Mouse (Mus musculus) kidney, adult 18-20 months (tissue): Measurements from ENCODE around the gene Arhgap35.
A peak's percentile ranks its signal among the peaks of the same experiment; 100 is the strongest.

Experiments
- DNase-seq: peaks from one replicate; pipeline ENCODE4 v3.0.0; 2021

Gene Arhgap35

GRCm38 (mm10) chr7:16463214-16463613 is 151.6 kb downstream of the Arhgap35 start:
- DNase-seq, result peak; percentile 85

DNA sequence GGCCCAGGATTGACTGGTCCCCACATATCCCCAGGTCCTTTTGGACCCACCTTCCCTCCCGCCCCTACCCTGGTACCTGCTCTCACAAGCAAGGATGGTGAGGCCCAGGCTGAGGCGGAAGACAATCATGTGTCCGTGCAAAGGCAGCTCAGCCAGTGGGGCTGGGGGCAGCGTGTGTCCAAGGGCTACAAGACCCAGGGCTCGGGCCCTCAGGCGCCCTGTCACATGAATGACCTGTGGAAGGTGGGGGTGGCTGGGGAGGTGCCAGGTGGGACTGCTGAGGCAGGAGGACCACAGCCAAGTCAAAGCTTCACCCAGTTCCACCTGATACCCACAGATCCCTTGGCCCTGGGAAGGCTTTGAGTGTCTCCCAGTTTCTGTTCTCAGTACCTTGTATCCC is 153.1 kb downstream of the Arhgap35 start:
- no peak for DNase-seq

GRCm38 (mm10) chr7:16461151-16461550 is 153.6 kb downstream of the Arhgap35 start:
- DNase-seq, result no peak

DNA sequence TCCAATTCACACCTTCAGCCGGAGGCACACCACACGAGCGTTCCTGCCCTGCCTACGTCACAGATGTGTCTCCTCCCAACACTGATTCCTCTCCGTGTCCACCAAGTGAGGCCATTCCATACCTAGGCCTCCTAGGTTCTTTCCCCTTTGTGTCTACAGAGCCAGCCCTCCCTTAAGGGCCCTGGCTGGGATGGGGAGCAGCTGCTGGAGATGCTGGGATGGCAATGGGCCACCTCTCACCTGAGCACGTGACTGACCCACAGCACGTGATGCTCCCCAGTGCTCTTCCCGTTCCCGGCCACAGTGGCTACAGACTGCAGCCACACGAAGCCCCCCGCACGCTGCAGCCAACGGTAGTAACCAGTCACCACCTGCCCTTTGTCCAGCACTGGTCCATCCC is 154.2 kb downstream of the Arhgap35 start:
- DNase-seq, result no peak

DNA sequence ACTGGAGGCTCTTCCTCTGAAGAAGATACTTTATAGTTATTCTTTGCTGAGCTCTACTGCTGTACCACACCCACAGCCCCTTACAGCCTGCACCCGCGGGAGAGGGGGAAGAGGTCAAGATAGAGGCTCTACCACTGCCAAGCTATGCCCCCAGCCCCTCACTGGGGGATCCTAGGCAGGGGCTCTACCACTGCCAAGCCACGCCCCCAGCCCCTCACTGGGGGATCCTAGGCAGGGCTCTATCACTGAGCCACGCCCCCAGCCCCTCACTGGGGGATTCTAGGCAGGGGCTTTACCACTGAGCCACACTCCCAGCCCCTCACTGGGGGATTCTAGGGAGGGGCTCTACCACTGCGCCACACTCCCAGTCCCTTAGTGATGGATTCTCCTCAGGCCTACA is 158.5 kb downstream of the Arhgap35 start:
- no peak for DNase-seq

DNA sequence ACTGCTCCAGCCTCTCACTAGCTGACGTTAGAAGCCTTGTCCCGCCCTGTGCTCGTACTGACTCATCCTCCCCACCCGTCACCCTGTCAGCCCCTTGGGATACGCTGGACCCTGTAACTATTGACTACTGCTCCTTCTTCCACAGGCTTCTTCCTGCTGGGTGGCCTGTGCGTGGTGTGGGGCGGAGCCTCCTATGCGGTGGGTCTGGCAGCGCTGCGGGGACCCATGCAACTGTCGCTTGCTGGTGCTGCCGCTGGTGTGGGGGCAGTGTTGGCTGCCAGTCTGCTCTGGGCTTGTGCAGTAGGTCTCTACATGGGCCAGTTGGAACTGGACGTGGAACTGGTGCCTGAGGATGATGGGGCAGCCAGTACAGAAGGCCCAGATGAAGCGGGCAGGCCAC is 159.8 kb downstream of the Arhgap35 start:
- DNase-seq, result no peak

GRCm38 (mm10) chr7:16453118-16453711 is 161.6 kb downstream of the Arhgap35 start:
- DNase-seq, result peak; percentile 40

DNA sequence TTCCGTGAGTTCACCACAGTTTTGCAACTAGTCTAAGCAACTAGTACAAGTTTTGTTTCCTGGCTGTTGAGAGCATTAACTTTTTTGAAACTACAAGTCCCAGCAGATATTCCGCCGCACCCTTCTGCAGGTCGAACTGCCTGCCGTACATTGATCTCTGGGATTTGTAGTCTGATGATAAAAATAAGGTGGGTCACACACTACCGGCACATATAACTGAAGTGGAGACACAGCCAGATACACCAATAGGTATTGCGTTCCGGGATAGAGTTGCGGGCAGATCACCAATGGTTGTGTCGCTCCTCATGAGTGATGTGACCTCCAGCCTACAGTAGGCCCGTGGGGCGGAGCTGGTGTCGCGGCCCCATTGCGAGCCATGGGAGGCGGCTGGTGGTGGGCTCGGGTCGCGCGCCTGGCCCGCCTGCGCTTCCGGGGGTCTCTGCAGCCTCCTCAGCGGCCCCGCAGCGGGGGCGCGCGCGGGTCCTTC is 162.2 kb downstream of the Arhgap35 start, which contains the start of gene Tmem160:
Gene Tmem160, plus strand, starts transcription at position 193 of the 487 bp plus-strand sequence.
- DNase-seq, result peak; percentile 86

DNA sequence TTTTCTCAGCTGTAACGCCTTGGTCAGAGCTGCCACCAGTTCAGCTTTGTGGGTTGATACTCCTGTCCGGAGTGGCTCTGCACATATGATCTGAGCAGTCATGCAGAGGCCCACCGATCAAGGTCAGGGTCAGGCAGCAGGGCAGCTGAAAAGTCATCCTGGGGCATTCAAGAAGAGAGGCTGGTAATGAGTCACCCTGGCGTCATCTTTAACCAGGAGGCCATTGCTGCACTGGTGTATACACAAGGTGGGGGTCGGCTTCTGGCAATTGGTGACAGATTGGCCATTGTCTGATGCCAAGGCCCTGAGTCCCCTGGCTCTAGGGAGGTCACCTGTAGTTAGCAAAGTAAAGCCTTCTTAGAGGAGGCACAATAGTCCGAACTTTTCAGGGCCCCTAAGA is 163.1 kb downstream of the Arhgap35 start:
- DNase-seq, result no peak
